Mouse (Mus musculus): ENCODE measurements at regions not wholly inside any gene's neighbourhood (a gene's known extent, or its start where the extent isn't known, plus 50 kb on each side); places are given as distances from the start of the nearest gene placed in this dataset.

- 17% methylated on average over 21 of the region's 21 CpGs for WGBS
- H3K27ac ChIP-seq (ENCODE audit: insufficient read depth, low read depth, low read length), result no peak overlapping the region
- no peaks in the 10 kb centered on the region for H3K36me3 ChIP-seq (ENCODE audit: control insufficient read depth, insufficient read depth, low read length)
- H3K27me3 ChIP-seq (ENCODE audit: control insufficient read depth, insufficient read depth, low read length), result no peaks in the 10 kb centered on the region
- TF ChIP-seq CTCF (IDR thresholded peaks at IDR 0.05; ENCODE audit: extremely low read depth, insufficient read length, insufficient replicate concordance, low read depth, low read length), result no peak
- no peak for TF ChIP-seq POLR2A (IDR thresholded peaks at IDR 0.05; ENCODE audit: low read depth, low read length)
- no peaks in the 10 kb centered on the region for H3K4me1 ChIP-seq (ENCODE audit: control insufficient read depth, insufficient read depth, insufficient read length, low read length)
- no peak overlapping the region for H3K4me3 ChIP-seq (ENCODE audit: low read depth, low read length)
These were observed 70.4 kb upstream of the Igfbp5 start for GRCm38 (mm10) chr1:72944805-72945749.

- no peaks in the 10 kb centered on the region for H3K36me3 ChIP-seq (ENCODE audit: control insufficient read depth, insufficient read depth, low read length)
- H3K27ac ChIP-seq (ENCODE audit: insufficient read depth, low read depth, low read length), result no peak overlapping the region
- H3K4me3 ChIP-seq (ENCODE audit: low read depth, low read length), result no peak overlapping the region
- no peaks in the 10 kb centered on the region for H3K4me1 ChIP-seq (ENCODE audit: control insufficient read depth, insufficient read depth, insufficient read length, low read length)
- no peaks in the 10 kb centered on the region for H3K27me3 ChIP-seq (ENCODE audit: control insufficient read depth, insufficient read depth, low read length)
- TF ChIP-seq POLR2A (IDR thresholded peaks at IDR 0.05; ENCODE audit: low read depth, low read length) (no peak), CTCF (IDR thresholded peaks at IDR 0.05; ENCODE audit: extremely low read depth, insufficient read length, insufficient replicate concordance, low read depth, low read length) (no peak)
- 64% methylated on average over 3 of the region's 3 CpGs for WGBS
These were observed 69.5 kb upstream of the Igfbp5 start for GRCm38 (mm10) chr1:72944221-72944620.

- WGBS, result 75% methylated on average over 1 of the region's 1 CpGs
- Histone ChIP-seq H3K4me1 (ENCODE audit: control insufficient read depth, insufficient read depth, insufficient read length, low read length) (no peaks in the 10 kb centered on the region), H3K4me3 (ENCODE audit: low read depth, low read length) (no peak overlapping the region), H3K36me3 (ENCODE audit: control insufficient read depth, insufficient read depth, low read length) (no peaks in the 10 kb centered on the region), H3K27ac (ENCODE audit: insufficient read depth, low read depth, low read length) (no peak overlapping the region), H3K27me3 (ENCODE audit: control insufficient read depth, insufficient read depth, low read length) (no peaks in the 10 kb centered on the region)
- TF ChIP-seq POLR2A (IDR thresholded peaks at IDR 0.05; ENCODE audit: low read depth, low read length) (no peak), CTCF (IDR thresholded peaks at IDR 0.05; ENCODE audit: extremely low read depth, insufficient read length, insufficient replicate concordance, low read depth, low read length) (no peak)
These were observed 68.4 kb upstream of the Igfbp5 start for GRCm38 (mm10) chr1:72943082-72943481.

GRCm38 (mm10) chr1:72942351-72942750 lies 67.7 kb upstream of the Igfbp5 start:
- Histone ChIP-seq H3K4me1 (ENCODE audit: control insufficient read depth, insufficient read depth, insufficient read length, low read length) (no peaks in the 10 kb centered on the region), H3K4me3 (ENCODE audit: low read depth, low read length) (no peak overlapping the region), H3K27ac (ENCODE audit: insufficient read depth, low read depth, low read length) (no peak overlapping the region), H3K27me3 (ENCODE audit: control insufficient read depth, insufficient read depth, low read length) (no peaks in the 10 kb centered on the region), H3K36me3 (ENCODE audit: control insufficient read depth, insufficient read depth, low read length) (no peaks in the 10 kb centered on the region)
- no peak for TF ChIP-seq POLR2A (IDR thresholded peaks at IDR 0.05; ENCODE audit: low read depth, low read length)
- no peak for TF ChIP-seq CTCF (IDR thresholded peaks at IDR 0.05; ENCODE audit: extremely low read depth, insufficient read length, insufficient replicate concordance, low read depth, low read length)
- 50% methylated on average over 9 of the region's 9 CpGs for WGBS

GRCm38 (mm10) chr1:72939948-72940347 lies 65.3 kb upstream of the Igfbp5 start:
- Histone ChIP-seq H3K27ac (ENCODE audit: insufficient read depth, low read depth, low read length) (no peak overlapping the region), H3K36me3 (ENCODE audit: control insufficient read depth, insufficient read depth, low read length) (no peaks in the 10 kb centered on the region), H3K27me3 (ENCODE audit: control insufficient read depth, insufficient read depth, low read length) (no peaks in the 10 kb centered on the region), H3K4me1 (ENCODE audit: control insufficient read depth, insufficient read depth, insufficient read length, low read length) (no peaks in the 10 kb centered on the region), H3K4me3 (ENCODE audit: low read depth, low read length) (no peak overlapping the region)
- 80% methylated on average over 1 of the region's 1 CpGs for WGBS
- TF ChIP-seq CTCF (IDR thresholded peaks at IDR 0.05; ENCODE audit: extremely low read depth, insufficient read length, insufficient replicate concordance, low read depth, low read length), result no peak
- TF ChIP-seq POLR2A (IDR thresholded peaks at IDR 0.05; ENCODE audit: low read depth, low read length), result no peak

- WGBS, result 74% methylated on average over 5 of the region's 5 CpGs
- TF ChIP-seq POLR2A (IDR thresholded peaks at IDR 0.05; ENCODE audit: low read depth, low read length), result no peak
- TF ChIP-seq CTCF (IDR thresholded peaks at IDR 0.05; ENCODE audit: extremely low read depth, insufficient read length, insufficient replicate concordance, low read depth, low read length), result no peak
- no peaks in the 10 kb centered on the region for H3K27me3 ChIP-seq (ENCODE audit: control insufficient read depth, insufficient read depth, low read length)
- H3K27ac ChIP-seq (ENCODE audit: insufficient read depth, low read depth, low read length), result no peak overlapping the region
- no peaks in the 10 kb centered on the region for H3K4me1 ChIP-seq (ENCODE audit: control insufficient read depth, insufficient read depth, insufficient read length, low read length)
- no peak overlapping the region for H3K4me3 ChIP-seq (ENCODE audit: low read depth, low read length)
- no peaks in the 10 kb centered on the region for H3K36me3 ChIP-seq (ENCODE audit: control insufficient read depth, insufficient read depth, low read length)
These were observed 62.2 kb upstream of the Igfbp5 start for GRCm38 (mm10) chr1:72936681-72937465.

- no peaks in the 10 kb centered on the region for H3K4me1 ChIP-seq (ENCODE audit: control insufficient read depth, insufficient read depth, insufficient read length, low read length)
- H3K36me3 ChIP-seq (ENCODE audit: control insufficient read depth, insufficient read depth, low read length), result no peaks in the 10 kb centered on the region
- no peak for TF ChIP-seq POLR2A (IDR thresholded peaks at IDR 0.05; ENCODE audit: low read depth, low read length)
- TF ChIP-seq CTCF (IDR thresholded peaks at IDR 0.05; ENCODE audit: extremely low read depth, insufficient read length, insufficient replicate concordance, low read depth, low read length), result no peak
- no peaks in the 10 kb centered on the region for H3K27me3 ChIP-seq (ENCODE audit: control insufficient read depth, insufficient read depth, low read length)
- no peak overlapping the region for H3K4me3 ChIP-seq (ENCODE audit: low read depth, low read length)
- no peak overlapping the region for H3K27ac ChIP-seq (ENCODE audit: insufficient read depth, low read depth, low read length)
- 50% methylated on average over 5 of the region's 5 CpGs for WGBS
These were observed 61.5 kb upstream of the Igfbp5 start for GRCm38 (mm10) chr1:72936231-72936630.
